18 mouse cellular contexts compared by ENCODE assay signal in genomic region chr13:45422251-45422650, GRCm38 (mm10). TPM values are rescaled to one million over a fixed set of nuclear protein-coding genes. Genes with fewer than 3 reads are reported as not detected.
DNase-seq lines count a peak whose midpoint lies in the region; ATAC-seq and TF ChIP-seq lines count a peak whose summit lies in the region.
"Had no signal": no experiment of that assay in that cellular context is flagged by ENCODE, and none has a peak within 500 bp of the region (broad histone marks: within the 10 kb centered on the region; RNA-seq: fewer than 3 reads in every experiment).

No protein-coding gene starts in this region.

- H3K9me3 ChIP-seq in heart, embryonic 10.5 days: no peaks in the 10 kb centered on the region
- no peaks in the 10 kb centered on the region for H3K9me3 ChIP-seq in forebrain, postnatal 0 days (ENCODE audit: low read length)
- H3K9me3 ChIP-seq: heart, embryonic 12.5 days; neural tube, embryonic 13.5 days had no signal

- H3K4me3 ChIP-seq in heart, embryonic 10.5 days: no peak overlapping the region
- no peak overlapping the region for H3K4me3 ChIP-seq in forebrain, postnatal 0 days (ENCODE audit: low read depth, low read length)
- H3K4me3 ChIP-seq: heart, embryonic 12.5 days; neural tube, embryonic 13.5 days had no signal

- no peak overlapping the region for H3K4me2 ChIP-seq in forebrain, postnatal 0 days (ENCODE audit: low read depth)
- H3K4me2 ChIP-seq: heart, embryonic 12.5 days; neural tube, embryonic 13.5 days had no signal

- peak; percentile 15 for DNase-seq in heart, adult 11 months
- no peak for DNase-seq in heart, embryonic 10.5 days (ENCODE audit: low spot score)
- DNase-seq in brain, embryonic 14.5 days (ENCODE audit: low read depth): peak; percentile 90
- peak; percentile 37 for DNase-seq in cerebellum, adult 9-11 months
- DNase-seq in forebrain, postnatal 0 days: peak; percentile 45
- DNase-seq in gastrocnemius, postnatal 25 days: no peak
- DNase-seq in embryo, embryonic 10 days (ENCODE audit: low spot score): no peak
- DNase-seq: adrenal gland, postnatal 14 days; embryo, embryonic 11 days; kidney, adult 18-20 months; kidney, postnatal 25 days; lung, adult 18-20 months; right cerebral cortex, postnatal 25 days; thymus, postnatal 36 days had no signal

- no peak for TF ChIP-seq POLR2A in brain, embryonic 14.5 days (IDR thresholded peaks at IDR 0.05; ENCODE audit: borderline replicate concordance, extremely low read depth, insufficient read depth, insufficient read length, poor library complexity, severe bottlenecking)

- 93% methylated on average over 13 of the region's 13 CpGs for WGBS in heart, embryonic 10.5 days
- WGBS in forebrain, postnatal 0 days: 16% methylated on average over 13 of the region's 13 CpGs

- peak; percentile 58 for ATAC-seq in forebrain, postnatal 0 days
- ATAC-seq: activated CD4-positive, CD25-positive, alpha-beta regulatory T cell, adult 4 months; Patski had no signal

- H3K27me3 ChIP-seq in heart, embryonic 10.5 days (ENCODE audit: insufficient read depth, poor library complexity, severe bottlenecking): no peaks in the 10 kb centered on the region
- no peaks in the 10 kb centered on the region; the same call in 1 of the 2 replicates for H3K27me3 ChIP-seq in forebrain, postnatal 0 days (ENCODE audit: insufficient read depth, low read length)
- H3K27me3 ChIP-seq: heart, embryonic 12.5 days; Patski had no signal

- no peak overlapping the region for H3K27ac ChIP-seq in heart, embryonic 10.5 days
- H3K27ac ChIP-seq in forebrain, postnatal 0 days (ENCODE audit: low read depth, low read length): no peak overlapping the region
- H3K27ac ChIP-seq: neural tube, embryonic 13.5 days had no signal

- no peaks in the 10 kb centered on the region for H3K36me3 ChIP-seq in heart, embryonic 10.5 days
- no peaks in the 10 kb centered on the region for H3K36me3 ChIP-seq in forebrain, postnatal 0 days (ENCODE audit: insufficient read depth)
- H3K36me3 ChIP-seq: heart, embryonic 12.5 days; neural tube, embryonic 13.5 days had no signal

- H3K9ac ChIP-seq in forebrain, postnatal 0 days: no peak overlapping the region
- H3K9ac ChIP-seq: heart, embryonic 12.5 days; neural tube, embryonic 13.5 days had no signal

- 0 out of 2 replicates have a peak, but pooled peaks cover 3% of the 10 kb centered on the region for H3K4me1 ChIP-seq in heart, embryonic 10.5 days
- peaks cover 10% of the 10 kb centered on the region; the same call in 1 of the 2 replicates for H3K4me1 ChIP-seq in forebrain, postnatal 0 days (ENCODE audit: insufficient read depth)

- no peak for TF ChIP-seq CTCF in brain, embryonic 14.5 days (IDR thresholded peaks at IDR 0.05; ENCODE audit: borderline replicate concordance, extremely low read depth, insufficient read depth, insufficient read length)
- TF ChIP-seq CTCF in forebrain, postnatal 0 days (IDR thresholded peaks at IDR 0.05; ENCODE audit: low read depth): no peak

RNA-seq across cellular contexts. Expression of gene Mylip, which starts 32.7 kb away (rescaled TPM):
- polyA plus RNA-seq in heart, embryonic 10.5 days (2016; fragmentation: Nextera tagmentation; extraction: Ambion mirVana): 5.2 and 8.2 TPM in 2 replicates
- polyA plus RNA-seq in brain, embryonic 14.5 days (2012; rRNA removed): 5.4 and 7.8 TPM in 2 replicates
- 15.6 and 17.9 TPM in 2 replicates for total RNA-seq in forebrain, postnatal 0 days (2014; rRNA removed)
- 1.7 and 3.8 TPM in 2 replicates for polyA plus RNA-seq in forebrain, postnatal 0 days (2015; fragmentation: Nextera tagmentation; extraction: Ambion mirVana)
- 10 to 100 TPM in 1 of 2 experiments, 1 to 10 TPM in 1; 6.1 to 11.4 TPM for total RNA-seq in gastrocnemius, postnatal 25 days (2021)

Comparison
In these comparisons a context has a peak if more than half of its experiments do, and no peak if none do; other contexts are left out.
1. DNase-seq: peak in heart, adult 11 months (single experiment), brain, embryonic 14.5 days (single experiment), cerebellum, adult 9-11 months (single experiment) and forebrain, postnatal 0 days (single experiment); none in heart, embryonic 10.5 days (single experiment), gastrocnemius, postnatal 25 days (single experiment) and embryo, embryonic 10 days (single experiment).